Mouse (Mus musculus): ENCODE data around the gene Rad51c. TPM values are rescaled to one million over a fixed set of nuclear protein-coding genes. Genes with fewer than 3 reads are reported as not detected.
"Not testable (repeated sequence)": the region's sequence is repeated elsewhere in the genome, so short reads cannot be mapped to it uniquely, and the experiment has no call there.

Rad51c gene
- polyA plus RNA-seq, 1 experiment from 2014 or later, result 15.4 TPM

DNA sequence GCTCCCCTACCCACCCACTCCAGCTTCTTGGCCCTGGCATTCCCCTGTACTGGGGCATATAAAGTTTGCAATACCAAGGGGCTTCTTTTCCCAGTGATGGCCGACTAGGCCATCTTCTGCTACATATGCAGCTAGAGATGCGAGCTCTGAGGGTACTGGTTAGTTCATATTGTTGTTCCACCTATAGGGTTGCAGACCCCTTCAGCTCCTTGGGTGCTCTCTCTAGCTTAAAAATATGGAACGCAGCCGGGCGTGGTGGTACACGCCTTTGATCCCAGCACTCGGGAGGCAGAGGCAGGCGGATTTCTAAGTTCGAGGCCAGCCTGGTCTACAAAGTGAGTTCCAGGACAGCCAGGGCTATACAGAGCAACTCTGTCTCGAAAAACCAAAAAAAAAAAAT is 39.3 kb upstream of the Rad51c start:
- not testable (repeated sequence) for DNase-seq (ENCODE audit: low spot score); H3K4me3 ChIP-seq; H3K36me3 ChIP-seq; H3K9me3 ChIP-seq (replicated peaks); H3K27me3 ChIP-seq (ENCODE audit: low read depth, poor library complexity, severe bottlenecking); H3K27ac ChIP-seq
- WGBS, result 78% methylated on average over 10 of the region's 10 CpGs
- peaks cover 11% of the 10 kb centered on the region for H3K4me1 ChIP-seq

- H3K9me3 ChIP-seq (replicated peaks), result no peaks in the 10 kb centered on the region
- H3K27ac ChIP-seq, result no peak overlapping the region
These were observed 38.7 kb upstream of the Rad51c start for GRCm38 (mm10) chr11:87443373-87443883.

DNA sequence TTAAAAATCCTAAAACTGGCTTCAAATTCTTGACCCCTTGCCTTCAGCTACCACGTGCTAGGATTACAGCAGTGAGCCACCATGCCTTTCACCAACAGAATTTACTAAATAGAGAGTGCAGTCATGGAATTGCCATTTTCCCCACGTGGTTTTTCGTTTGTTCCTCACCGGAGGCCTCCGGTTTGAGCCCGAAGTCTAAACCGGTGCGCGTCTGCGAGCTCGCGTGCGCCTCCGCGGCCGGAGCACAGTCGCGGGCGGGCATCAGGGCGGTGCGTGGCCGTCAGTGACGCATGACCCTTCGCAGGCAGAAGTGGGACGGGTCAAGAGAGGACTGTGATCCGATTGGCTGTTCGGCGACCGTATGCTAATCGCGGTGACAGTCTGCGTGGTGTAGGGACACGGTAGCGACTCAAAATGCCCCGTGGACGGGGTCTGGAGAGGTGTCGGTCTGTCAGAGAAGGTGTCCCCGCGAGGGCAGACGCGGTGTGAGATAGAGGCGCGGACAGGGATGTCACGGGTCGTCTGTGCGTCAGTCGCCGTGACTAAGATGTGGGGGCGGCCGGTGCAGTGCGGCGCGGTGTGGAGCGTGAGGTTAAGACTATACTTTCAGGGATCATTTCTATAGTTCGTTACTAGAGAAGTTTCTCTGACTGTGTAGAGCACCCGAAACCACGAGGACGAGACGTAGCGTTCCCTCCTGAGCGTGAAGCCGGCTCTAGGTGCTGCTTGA is 38.1 kb upstream of the Rad51c start:
- Histone ChIP-seq H3K27ac (peak overlapping the region; percentile 84), H3K4me3 (peak overlapping the region; percentile 43)
- not testable (repeated sequence) for H3K27me3 ChIP-seq (ENCODE audit: low read depth, poor library complexity, severe bottlenecking); H3K4me1 ChIP-seq; H3K9me3 ChIP-seq (replicated peaks); H3K36me3 ChIP-seq
- peak; percentile 81 for DNase-seq (ENCODE audit: low spot score)
- WGBS, result under 1% methylated on average over 34 of the region's 62 CpGs

More at GRCm38 (mm10) chr11:87443373-87443883, 38.7 kb upstream of the Rad51c start:
- Histone ChIP-seq H3K36me3 (no peaks in the 10 kb centered on the region), H3K4me1 (peaks cover 11% of the 10 kb centered on the region), H3K4me3 (no peak overlapping the region), H3K27me3 (ENCODE audit: low read depth, poor library complexity, severe bottlenecking) (peaks cover 6% of the 10 kb centered on the region)
- 1% methylated on average over 5 of the region's 5 CpGs for whole genome bisulfite sequencing
- peak; percentile 61 for DNase-seq (ENCODE audit: low spot score)

- Histone ChIP-seq H3K27me3 (ENCODE audit: low read depth, poor library complexity, severe bottlenecking) (peaks cover 6% of the 10 kb centered on the region), H3K27ac (no peak overlapping the region), H3K4me1 (peaks cover 3% of the 10 kb centered on the region), H3K36me3 (no peaks in the 10 kb centered on the region), H3K9me3 (replicated peaks) (no peaks in the 10 kb centered on the region), H3K4me3 (no peak overlapping the region)
- 92% methylated on average over 10 of the region's 10 CpGs for WGBS
- DNase-seq (ENCODE audit: low spot score), result no peak
These were observed 35.2 kb upstream of the Rad51c start for GRCm38 (mm10) chr11:87439796-87440420.

DNA sequence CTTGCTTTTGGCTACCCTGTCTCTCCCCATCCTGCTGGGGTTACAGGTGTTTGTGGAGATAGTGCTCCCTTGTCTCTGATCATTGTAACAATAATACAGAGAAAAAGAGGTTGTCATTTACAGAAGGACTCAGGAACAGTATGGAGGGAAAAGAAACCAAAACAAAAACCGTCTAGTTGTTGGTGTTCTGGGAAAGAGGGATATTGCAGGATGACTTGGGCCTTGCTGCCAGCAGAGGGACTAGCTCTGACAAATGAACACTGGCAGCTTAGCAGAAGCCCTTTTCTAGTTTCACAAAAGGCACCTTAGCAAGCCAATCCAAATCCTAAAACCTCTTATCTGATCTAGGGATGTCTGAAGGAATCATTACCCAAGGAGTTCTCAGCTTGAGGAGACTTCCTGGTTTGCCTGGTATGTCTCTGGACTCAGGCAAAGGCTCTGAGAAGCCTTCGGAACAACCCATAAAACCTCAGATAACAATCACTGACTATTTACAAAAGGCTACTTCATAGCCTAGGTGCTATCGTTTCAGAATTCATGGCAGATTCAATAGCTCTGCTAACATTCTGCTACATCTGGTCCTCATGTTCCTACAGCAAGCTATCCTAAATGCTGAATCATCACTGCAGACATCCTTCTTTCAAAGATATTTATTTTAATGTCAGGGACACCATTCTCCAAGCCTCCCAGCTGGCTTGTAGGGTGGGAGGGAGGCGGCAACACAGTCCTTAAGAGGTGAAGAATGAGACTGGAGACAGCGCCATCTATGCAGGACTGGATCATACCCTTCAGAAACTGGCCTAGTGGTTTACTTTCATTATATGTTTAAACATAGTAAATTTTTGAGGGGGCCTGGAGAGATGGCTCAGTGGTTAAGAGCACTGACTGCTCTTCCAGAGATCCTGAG is 31.8 kb upstream of the Rad51c start:
- peaks cover under 1% of the 10 kb centered on the region for H3K27me3 ChIP-seq (ENCODE audit: low read depth, poor library complexity, severe bottlenecking)
- no peaks in the 10 kb centered on the region for H3K36me3 ChIP-seq
- no peak overlapping the region for H3K27ac ChIP-seq
- H3K9me3 ChIP-seq (replicated peaks), result no peaks in the 10 kb centered on the region
- DNase-seq (ENCODE audit: low spot score), result no peak
- H3K4me3 ChIP-seq, result no peak overlapping the region
- peaks cover 8% of the 10 kb centered on the region for H3K4me1 ChIP-seq
- 55% methylated on average over 5 of the region's 5 CpGs for WGBS

DNA sequence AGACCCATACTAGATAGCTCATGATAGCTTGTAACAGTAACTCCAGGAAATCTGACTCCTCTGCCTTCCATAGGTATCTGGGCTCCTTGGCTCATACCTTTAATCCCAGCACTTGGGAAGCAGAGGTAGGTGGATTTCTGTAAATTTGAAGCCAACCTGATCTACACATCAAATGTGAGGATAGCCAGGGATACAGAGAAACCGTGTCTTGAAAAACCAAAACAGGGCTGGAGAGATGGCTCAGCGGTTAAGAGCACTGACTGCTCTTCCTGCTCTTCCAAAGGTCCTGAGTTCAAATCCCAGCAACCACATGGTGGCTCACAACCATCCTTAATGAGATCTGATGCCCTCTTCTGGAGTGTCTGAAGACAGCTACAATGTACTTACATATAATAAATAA is 30.4 kb upstream of the Rad51c start:
- not testable (repeated sequence) for H3K36me3 ChIP-seq; H3K27ac ChIP-seq; H3K4me1 ChIP-seq; DNase-seq (ENCODE audit: low spot score); H3K4me3 ChIP-seq; H3K9me3 ChIP-seq (replicated peaks); H3K27me3 ChIP-seq (ENCODE audit: low read depth, poor library complexity, severe bottlenecking)
- 88% methylated on average over 2 of the region's 2 CpGs for WGBS

GRCm38 (mm10) chr11:87432933-87433669 is 28.3 kb upstream of the Rad51c start:
- 46% methylated on average over 6 of the region's 6 CpGs for WGBS
- H3K4me1 ChIP-seq, result peaks cover 8% of the 10 kb centered on the region
- H3K27ac ChIP-seq, result no peak overlapping the region
- DNase-seq (ENCODE audit: low spot score), result no peak
- no peaks in the 10 kb centered on the region for H3K27me3 ChIP-seq (ENCODE audit: low read depth, poor library complexity, severe bottlenecking)
- H3K4me3 ChIP-seq, result no peak overlapping the region
- no peaks in the 10 kb centered on the region for H3K36me3 ChIP-seq
- no peaks in the 10 kb centered on the region for H3K9me3 ChIP-seq (replicated peaks)

DNA sequence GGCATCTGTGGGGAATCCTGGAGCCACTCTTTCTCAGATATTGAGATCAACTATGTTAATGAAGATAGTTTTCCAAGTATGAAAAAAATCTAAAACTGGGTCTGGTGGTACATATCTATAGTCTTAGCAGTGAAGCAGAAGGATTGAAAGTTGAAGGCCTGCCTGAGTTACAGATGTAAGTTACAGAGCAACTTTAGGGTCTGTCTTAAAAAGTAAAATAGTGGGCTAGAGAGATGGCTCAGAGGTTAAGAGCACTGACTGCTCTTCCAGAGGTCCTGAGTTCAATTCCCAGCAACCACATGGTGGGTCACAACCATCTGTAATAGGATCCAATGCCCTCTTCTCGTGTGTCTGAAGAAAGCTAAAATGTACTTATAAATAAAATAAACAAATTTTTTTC is 27.7 kb upstream of the Rad51c start:
- Histone ChIP-seq H3K27me3 (ENCODE audit: low read depth, poor library complexity, severe bottlenecking) (no peaks in the 10 kb centered on the region), H3K9me3 (replicated peaks) (no peaks in the 10 kb centered on the region), H3K4me3 (no peak overlapping the region), H3K27ac (no peak overlapping the region), H3K4me1 (peaks cover 8% of the 10 kb centered on the region), H3K36me3 (no peaks in the 10 kb centered on the region)
- no peak for DNase-seq (ENCODE audit: low spot score)
- 70% methylated on average over 1 of the region's 1 CpGs for WGBS

- H3K4me3 ChIP-seq; H3K9me3 ChIP-seq (replicated peaks); H3K27me3 ChIP-seq (ENCODE audit: low read depth, poor library complexity, severe bottlenecking); H3K27ac ChIP-seq; H3K36me3 ChIP-seq; DNase-seq (ENCODE audit: low spot score); H3K4me1 ChIP-seq: not testable (repeated sequence)
- 91% methylated on average over 8 of the region's 8 CpGs for WGBS
These were observed 27.1 kb upstream of the Rad51c start for GRCm38 (mm10) chr11:87431813-87432212.

GRCm38 (mm10) chr11:87430374-87430773 is 25.6 kb upstream of the Rad51c start:
- Histone ChIP-seq H3K4me3 (no peak overlapping the region), H3K27ac (no peak overlapping the region), H3K36me3 (no peaks in the 10 kb centered on the region), H3K4me1 (peaks cover 11% of the 10 kb centered on the region), H3K9me3 (replicated peaks) (no peaks in the 10 kb centered on the region), H3K27me3 (ENCODE audit: low read depth, poor library complexity, severe bottlenecking) (no peaks in the 10 kb centered on the region)
- WGBS, result 80% methylated on average over 2 of the region's 2 CpGs
- DNase-seq (ENCODE audit: low spot score), result no peak

- no peak overlapping the region for H3K4me3 ChIP-seq
- no peaks in the 10 kb centered on the region for H3K9me3 ChIP-seq (replicated peaks)
- 90% methylated on average over 4 of the region's 4 CpGs for WGBS
- H3K27me3 ChIP-seq (ENCODE audit: low read depth, poor library complexity, severe bottlenecking), result no peaks in the 10 kb centered on the region
- no peaks in the 10 kb centered on the region for H3K36me3 ChIP-seq
- H3K27ac ChIP-seq, result no peak overlapping the region
- no peak for DNase-seq (ENCODE audit: low spot score)
- H3K4me1 ChIP-seq, result peaks cover 11% of the 10 kb centered on the region
These were observed 24.6 kb upstream of the Rad51c start for GRCm38 (mm10) chr11:87429363-87429762.

GRCm38 (mm10) chr11:87428051-87428673 is 23.4 kb upstream of the Rad51c start:
- Histone ChIP-seq H3K4me1 (peaks cover 4% of the 10 kb centered on the region), H3K27ac (no peak overlapping the region), H3K4me3 (no peak overlapping the region), H3K36me3 (no peaks in the 10 kb centered on the region), H3K27me3 (ENCODE audit: low read depth, poor library complexity, severe bottlenecking) (no peaks in the 10 kb centered on the region), H3K9me3 (replicated peaks) (no peaks in the 10 kb centered on the region)
- 74% methylated on average over 2 of the region's 2 CpGs for WGBS
- no peak for DNase-seq (ENCODE audit: low spot score)
